Mouse (Mus musculus) adrenal gland, postnatal 14 days (tissue): Measurements from ENCODE around the gene Cyp2f2. TPM values are rescaled to one million over a fixed set of nuclear protein-coding genes. Genes with fewer than 3 reads are reported as not detected.
A peak's percentile ranks its signal among the peaks of the same experiment; 100 is the strongest.

Experiments
- DNase-seq: peaks from one replicate; pipeline ENCODE4 v3.0.0; 2021; ENCODE audit warnings: mixed read lengths
- total RNA-seq: library from RNA; stranded (reverse); gene quantifications from 2 replicates; pipeline ENCODE4 v1.2.3, GENCODE M21; 2021

Cyp2f2 gene
- total RNA-seq, 1 experiment from 2014 or later, result 877 TPM

GRCm38 (mm10) chr7:27153205-27153764 lies 33.6 kb downstream of the Cyp2f2 start, which contains the start of gene Cyp2t4:
Gene Cyp2t4 (plus strand): TSS chr7:27153714.
- DNase-seq, result peak; percentile 38

- no peak for DNase-seq
These were observed 36.3 kb downstream of the Cyp2f2 start for GRCm38 (mm10) chr7:27156005-27156404.

GRCm38 (mm10) chr7:27158171-27158570 lies 38.5 kb downstream of the Cyp2f2 start:
- no peak for DNase-seq

- peak; percentile 52 for DNase-seq
These were observed 39.5 kb downstream of the Cyp2f2 start for GRCm38 (mm10) chr7:27159256-27159655.

- DNase-seq, result peak; percentile 94
These were observed 40.2 kb downstream of the Cyp2f2 start for GRCm38 (mm10) chr7:27159882-27160281.

- DNase-seq, result no peak
These were observed 41.2 kb downstream of the Cyp2f2 start for GRCm38 (mm10) chr7:27160921-27161320.

GRCm38 (mm10) chr7:27161744-27162143 lies 42.0 kb downstream of the Cyp2f2 start:
- DNase-seq, result peak; percentile 68

GRCm38 (mm10) chr7:27162780-27163449 lies 43.2 kb downstream of the Cyp2f2 start:
- no peak for DNase-seq

GRCm38 (mm10) chr7:27163450-27163805 lies 43.7 kb downstream of the Cyp2f2 start:
- DNase-seq, result no peak

GRCm38 (mm10) chr7:27164112-27164947 lies 44.6 kb downstream of the Cyp2f2 start:
- peak; percentile 80 for DNase-seq

- DNase-seq, result peak; percentile 88
These were observed 45.4 kb downstream of the Cyp2f2 start for GRCm38 (mm10) chr7:27165007-27165655.

- no peak for DNase-seq
These were observed 46.0 kb downstream of the Cyp2f2 start for GRCm38 (mm10) chr7:27165696-27166095.

- peak; percentile 96 for DNase-seq
These were observed 46.5 kb downstream of the Cyp2f2 start for GRCm38 (mm10) chr7:27166229-27166613.

- peak; percentile 98 for DNase-seq
These were observed 47.1 kb downstream of the Cyp2f2 start, which contains the start of gene Egln2 for GRCm38 (mm10) chr7:27166614-27167474. Gene Egln2 (minus strand): TSS chr7:27166802.

GRCm38 (mm10) chr7:27167475-27168094 lies 47.9 kb downstream of the Cyp2f2 start:
- no peak for DNase-seq

GRCm38 (mm10) chr7:27168371-27168770 lies 48.7 kb downstream of the Cyp2f2 start:
- no peak for DNase-seq

- DNase-seq, result no peak
These were observed 51.3 kb downstream of the Cyp2f2 start for GRCm38 (mm10) chr7:27170981-27171380.

GRCm38 (mm10) chr7:27174496-27174895 lies 54.8 kb downstream of the Cyp2f2 start:
- DNase-seq, result no peak

- no peak for DNase-seq
These were observed 55.2 kb downstream of the Cyp2f2 start for GRCm38 (mm10) chr7:27174896-27175295.

- DNase-seq, result no peak
These were observed 58.2 kb downstream of the Cyp2f2 start for GRCm38 (mm10) chr7:27177942-27178323.
